Mouse (Mus musculus) gastrocnemius, adult 8-10 months (tissue): Measurements from ENCODE around the gene Tyw3. TPM values are rescaled to one million over a fixed set of nuclear protein-coding genes. Genes with fewer than 3 reads are reported as not detected.

ENCODE experiments used
- DNase-seq, 2 experiments: peaks; one replicate each; pipeline ENCODE4 v3.0.0; 2022; ENCODE audit warnings: low spot score in 2 of 2
- total RNA-seq, 4 experiments: library from RNA; stranded (reverse); gene quantifications; 2 replicates each; pipeline ENCODE4 v1.2.4; 2022

Tyw3 gene
- total RNA-seq, 4 experiments from 2014 or later, result 2.0 to 4.2 (median 2.6) TPM

DNA sequence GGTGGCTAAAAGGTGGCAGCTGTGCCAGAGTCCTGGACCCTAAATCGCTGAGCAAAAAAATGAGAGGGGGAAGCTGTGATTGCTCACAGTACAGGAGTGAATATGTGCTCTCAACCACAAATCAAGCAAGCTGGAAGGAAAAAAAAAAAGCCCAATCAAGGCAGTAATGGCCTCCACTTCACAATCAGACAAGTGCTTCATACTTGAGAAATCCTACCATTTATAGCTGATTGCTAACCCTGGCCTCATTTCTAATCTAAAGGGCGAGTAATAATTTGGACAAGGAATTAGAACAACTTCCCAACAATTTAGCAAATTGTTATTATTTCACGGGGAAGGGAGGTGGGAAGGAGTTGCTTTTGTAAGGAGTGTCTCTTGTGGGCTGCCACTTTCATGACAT is 31.5 kb downstream of the Tyw3 start:
- no peak for DNase-seq

DNA sequence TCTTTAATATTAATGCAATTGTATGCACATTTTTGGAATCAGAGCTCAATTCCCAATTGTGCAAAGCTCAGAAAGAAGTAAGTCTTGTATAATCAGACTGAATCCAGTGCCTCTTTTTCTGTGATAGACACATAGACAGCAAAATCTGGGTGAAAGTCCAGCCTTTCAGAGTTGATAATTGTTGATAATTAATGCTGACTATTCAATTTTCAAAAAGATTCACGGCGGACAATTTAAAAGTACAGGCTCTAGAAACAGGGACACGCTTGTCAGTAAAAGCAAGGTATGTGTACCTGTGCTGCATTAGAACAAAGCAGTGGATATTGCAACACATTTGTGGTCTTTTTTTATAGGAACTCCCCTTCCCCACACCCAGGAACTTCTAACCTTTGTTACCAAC is 34.7 kb downstream of the Tyw3 start:
- no peak for DNase-seq

DNA sequence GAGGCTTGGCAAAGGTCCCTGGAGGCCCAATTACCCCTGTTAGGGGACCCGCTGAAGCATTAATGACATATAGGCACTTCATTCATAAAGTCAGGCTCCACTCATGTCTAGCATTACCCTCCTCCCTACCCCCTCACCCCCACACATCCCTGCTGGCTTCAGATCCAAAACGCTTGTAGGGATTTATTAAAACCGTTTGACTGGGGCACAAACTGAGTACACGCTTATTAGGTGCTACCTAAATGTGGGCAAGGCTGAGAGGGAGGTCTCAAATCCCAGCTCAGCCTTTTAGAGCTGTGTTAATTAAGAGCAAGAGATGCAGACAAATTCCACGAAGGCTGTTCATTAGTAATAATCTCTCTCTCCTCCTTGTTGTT is 45.9 kb downstream of the Tyw3 start:
- no peak for DNase-seq

DNA sequence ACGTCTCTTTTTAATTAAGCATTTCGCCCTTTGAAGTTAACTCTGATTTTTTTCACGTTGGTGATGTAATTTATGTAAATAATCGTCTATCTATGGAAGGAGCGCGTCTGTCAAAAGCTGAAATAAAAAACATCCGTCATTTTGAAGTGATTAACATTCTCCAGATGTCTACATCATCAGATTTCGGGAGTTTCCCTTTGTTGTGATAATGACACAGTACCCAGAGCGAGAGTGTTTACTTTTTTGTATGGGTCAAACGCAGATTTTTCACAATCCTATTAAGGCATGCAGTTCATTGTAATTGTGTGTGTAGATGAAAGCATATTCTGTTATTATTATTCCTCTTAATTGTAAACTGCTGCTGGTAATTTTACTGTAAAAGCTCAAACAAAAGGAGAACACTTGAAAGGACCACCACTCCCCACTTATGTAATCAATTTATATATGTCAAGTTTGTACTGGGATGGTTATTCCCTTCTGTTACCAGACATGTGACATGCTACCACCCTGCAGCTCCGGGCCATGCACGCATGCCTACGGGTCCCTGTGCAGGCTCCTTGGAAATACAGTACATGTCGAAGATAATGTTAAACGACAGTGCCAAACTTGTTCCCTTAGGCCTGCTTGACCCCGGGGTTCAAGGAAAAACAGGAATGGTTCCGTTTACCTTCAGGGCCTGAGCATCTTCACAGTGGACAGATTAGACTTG is 46.4 kb downstream of the Tyw3 start:
- no peak for DNase-seq

DNA sequence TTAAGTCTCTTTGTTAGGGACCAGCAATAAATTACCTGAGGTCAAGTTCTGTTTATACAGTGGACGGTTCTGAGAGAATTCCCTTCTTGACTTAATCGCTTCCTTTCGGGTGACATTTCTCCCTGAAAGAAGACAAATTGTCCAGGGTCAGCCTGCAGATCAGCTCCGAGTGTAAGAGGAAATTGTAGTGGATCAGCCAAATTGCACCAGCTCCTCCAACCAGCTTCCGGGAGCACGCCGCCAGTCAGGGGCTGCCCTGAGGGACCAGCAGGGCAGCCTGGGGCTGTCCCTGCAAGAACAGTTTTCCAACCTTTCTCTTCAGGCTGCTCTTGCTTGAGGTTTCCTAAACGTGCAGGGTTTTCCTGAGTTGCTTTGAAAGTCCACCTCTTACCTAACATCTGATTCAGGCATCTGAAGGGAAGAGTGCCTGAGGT is 48.0 kb downstream of the Tyw3 start:
- no peak for DNase-seq

DNA sequence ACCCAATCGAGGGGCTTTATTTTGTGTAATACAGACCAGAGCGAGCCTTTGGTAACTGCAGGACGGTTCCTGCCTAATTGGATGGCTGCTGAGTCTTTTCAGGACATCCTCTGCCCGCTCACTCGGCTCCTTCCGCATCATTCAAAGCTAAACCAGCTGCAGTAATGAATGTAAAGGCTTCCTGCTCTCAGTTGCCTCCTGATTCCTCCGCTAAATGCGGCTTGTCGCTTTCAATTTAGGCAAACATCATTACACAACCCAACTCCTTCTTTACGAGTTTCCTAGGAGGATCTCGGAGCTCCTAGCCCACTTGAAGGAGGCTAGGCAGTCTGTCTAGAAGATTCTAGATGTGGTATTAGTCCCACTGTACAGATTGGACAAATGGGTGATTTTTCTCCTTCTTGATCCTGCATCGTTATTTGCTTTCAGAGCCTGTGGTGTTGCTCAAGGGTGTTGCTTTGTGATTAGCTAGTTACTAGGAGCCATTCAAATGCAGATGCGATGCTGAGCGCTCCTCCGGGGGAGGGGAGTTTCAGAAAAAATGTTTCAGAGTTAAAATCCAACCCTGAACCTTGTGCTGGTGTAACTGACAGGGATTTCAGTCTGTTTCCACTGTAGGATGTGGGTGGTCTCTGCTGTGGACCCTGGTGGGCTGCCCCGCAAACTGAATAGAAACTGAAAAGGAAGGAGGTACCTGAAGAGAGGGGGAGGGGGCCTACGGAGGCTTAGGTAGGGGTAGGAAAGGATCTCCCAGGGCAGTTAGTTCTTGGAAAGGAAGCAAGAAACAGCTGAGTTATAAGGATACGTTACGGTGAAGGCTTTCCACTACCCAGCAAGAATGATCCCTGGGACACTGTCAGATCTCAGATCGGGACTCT is 49.1 kb downstream of the Tyw3 start:
- DNase-seq, result no peak

DNA sequence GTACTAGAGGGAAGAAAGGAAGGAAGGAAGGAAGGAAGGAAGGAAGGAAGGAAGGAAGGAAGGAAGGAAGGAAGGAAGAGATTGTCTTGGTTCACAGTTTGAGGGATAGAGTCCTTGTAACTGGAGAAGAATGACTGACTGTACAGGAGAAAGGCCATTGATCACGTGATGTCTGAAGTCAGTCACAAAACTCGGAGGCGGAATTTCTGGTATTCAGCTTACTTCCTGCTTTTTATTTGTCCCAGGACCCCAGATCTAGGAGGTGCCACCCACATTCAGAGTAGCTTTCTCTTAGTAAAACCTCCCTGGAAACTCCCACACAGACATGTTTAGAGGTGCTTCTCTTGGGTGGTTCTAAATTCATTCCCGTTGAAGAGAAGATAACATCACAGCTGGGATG is 50.7 kb downstream of the Tyw3 start:
- DNase-seq, result no peak

DNA sequence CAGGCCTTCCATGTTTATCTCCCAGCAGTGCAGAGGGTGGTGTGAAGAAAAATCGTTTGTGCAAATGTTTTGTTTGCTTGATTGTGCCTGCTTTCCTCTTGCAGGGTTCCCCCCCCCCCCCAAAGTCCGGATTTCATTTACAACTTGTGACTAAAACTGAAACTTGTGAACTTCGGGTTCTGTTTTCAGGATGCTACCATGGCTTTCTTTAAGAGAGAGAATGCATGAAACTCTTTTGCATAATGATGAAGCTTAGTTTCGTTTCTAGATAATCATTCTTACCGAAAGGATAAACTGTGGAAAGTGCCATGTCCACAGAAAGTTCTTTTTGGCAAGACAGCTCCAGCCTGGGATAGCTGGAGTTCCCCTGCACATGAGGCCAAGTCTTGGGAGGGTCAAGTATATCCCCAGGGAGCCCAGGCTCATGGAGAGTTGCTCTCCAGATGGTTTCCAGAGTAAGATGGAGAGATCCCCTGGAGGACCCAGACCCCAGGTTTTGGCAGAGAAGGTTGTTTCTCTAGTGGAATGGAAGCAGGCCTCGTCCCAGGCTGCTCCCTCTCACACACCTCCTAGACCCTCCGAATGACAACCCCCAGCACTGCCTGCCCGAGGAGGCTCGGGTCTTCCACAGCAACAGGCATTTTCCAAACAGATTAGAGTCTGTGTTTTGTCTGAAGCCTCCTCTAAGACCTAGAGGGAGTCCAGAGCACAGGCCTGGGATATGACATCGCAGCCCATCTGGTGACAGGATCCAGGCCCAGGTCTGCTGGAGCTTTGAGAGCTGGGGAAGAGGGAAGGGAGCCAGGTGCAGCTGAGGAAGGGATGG is 56.6 kb downstream of the Tyw3 start:
- peak; percentile 4 to 22 for DNase-seq

DNA sequence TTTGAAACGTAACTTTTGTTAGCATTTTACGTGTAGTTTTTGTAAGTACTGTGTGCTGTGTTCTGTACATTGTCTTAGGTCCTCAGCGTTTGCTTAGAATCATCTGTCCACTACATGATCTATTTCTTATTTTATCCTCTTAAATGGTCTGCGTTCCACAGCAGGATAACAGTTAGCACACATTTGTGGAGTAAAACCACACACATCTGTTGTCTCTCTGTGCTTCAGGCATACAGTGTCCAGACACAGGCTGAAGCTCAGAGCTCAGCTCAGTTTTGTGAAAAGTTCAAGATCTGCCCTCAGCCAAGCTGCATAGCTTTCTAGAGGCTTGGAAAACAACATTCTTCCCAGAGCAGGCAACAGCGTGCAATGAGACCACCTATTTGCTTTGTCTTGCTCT is 60.8 kb downstream of the Tyw3 start:
- no peak for DNase-seq

DNA sequence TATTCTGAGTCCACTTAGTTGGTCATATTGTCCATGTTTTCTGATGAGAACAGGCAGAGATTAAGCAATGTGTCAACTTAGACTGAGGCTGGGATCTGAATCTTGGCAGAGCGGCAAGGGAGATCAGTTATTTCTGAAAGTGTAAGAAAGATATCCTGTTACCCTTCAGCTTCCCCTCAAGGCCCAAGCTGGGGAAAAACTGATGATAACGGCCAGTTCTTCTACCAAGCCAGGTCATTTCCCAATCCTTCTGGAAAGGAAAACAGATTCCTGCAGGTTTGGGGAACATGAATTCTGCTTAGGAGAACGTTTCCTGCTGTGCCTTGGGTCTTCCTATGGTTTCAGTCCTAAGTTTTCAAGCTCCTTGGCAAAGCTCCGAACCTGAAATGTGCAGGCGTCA is 63.7 kb downstream of the Tyw3 start:
- DNase-seq, result no peak

DNA sequence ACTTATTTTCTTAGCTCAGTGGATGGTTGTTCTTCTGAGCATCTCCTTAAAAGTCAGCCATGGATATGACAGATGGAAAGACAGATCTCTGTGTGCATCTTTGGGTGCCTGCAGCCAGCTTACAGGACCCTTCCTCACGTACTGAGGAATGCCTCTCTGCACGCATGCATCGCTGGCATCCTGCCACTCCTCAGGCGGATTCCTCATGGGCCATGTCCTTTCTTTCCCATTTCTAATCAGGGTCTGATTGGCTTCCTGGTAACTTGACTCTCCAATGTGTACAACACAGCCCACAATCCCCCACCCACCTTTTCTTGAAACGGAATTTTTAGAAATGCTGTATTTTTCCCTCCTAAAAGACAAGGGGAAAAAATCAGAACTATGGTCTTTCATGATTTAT is 67.9 kb downstream of the Tyw3 start:
- DNase-seq, result no peak

DNA sequence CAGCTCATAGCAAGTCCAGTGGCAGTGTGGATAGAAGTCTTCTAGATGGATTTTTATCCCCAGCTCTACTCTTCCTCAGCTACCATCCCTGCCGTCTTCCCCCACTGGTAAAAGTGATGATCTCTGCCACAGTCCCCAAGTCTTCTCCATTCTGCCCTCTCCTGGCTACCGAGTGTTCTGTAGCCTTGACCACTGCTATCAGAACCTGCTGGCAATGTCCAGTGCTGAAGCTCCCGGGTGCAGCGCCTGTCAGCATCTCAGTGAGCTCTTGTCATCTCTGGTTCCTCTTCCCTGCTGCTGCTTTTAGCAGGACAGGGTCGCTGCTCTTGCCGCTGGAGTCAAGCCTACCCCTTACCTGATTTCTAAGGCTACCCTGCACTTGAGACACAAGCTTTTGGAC is 70.3 kb downstream of the Tyw3 start:
- DNase-seq, result no peak

Other genes starting within 250 kb of the Tyw3 start
- gene Cryz, start 393 bp downstream of the Tyw3 start, total RNA-seq, result 10 to 100 TPM; 12.6 to 14.9 (median 14.3) TPM
- gene Erich3, start 66.8 kb upstream of the Tyw3 start, total RNA-seq, result under 1 TPM in 3 of 4 experiments, not detected in 1; 0.13 to 0.47 (median 0.15) TPM